Comparison of ENCODE assay signal across 8 mouse cellular contexts in genomic region chr12:85094010-85094409, GRCm38 (mm10). TPM values are rescaled to one million over a fixed set of nuclear protein-coding genes. Genes with fewer than 3 reads are reported as not detected.
DNase-seq lines count a peak whose midpoint lies in the region; ATAC-seq and TF ChIP-seq lines count a peak whose summit lies in the region.

No protein-coding gene starts in this region.

- peak; percentile 24; the same call in 1 of the 2 replicates for ATAC-seq in hindbrain, postnatal 0 days
- peak; percentile 33; the same call in 1 of the 2 replicates for ATAC-seq in limb, embryonic 15.5 days (ENCODE audit: insufficient number of reproducible peaks, low FRiP score, low TSS enrichment, low read depth)

- H3K4me3 ChIP-seq in hindbrain, postnatal 0 days (ENCODE audit: low read length): no peak overlapping the region
- H3K4me3 ChIP-seq in limb, embryonic 15.5 days: no peak overlapping the region

- no peaks in the 10 kb centered on the region for H3K27me3 ChIP-seq in hindbrain, postnatal 0 days (ENCODE audit: insufficient read depth, low read length)
- no peaks in the 10 kb centered on the region for H3K27me3 ChIP-seq in limb, embryonic 15.5 days

- no peaks in the 10 kb centered on the region for H3K4me1 ChIP-seq in hindbrain, postnatal 0 days (ENCODE audit: insufficient read depth, low read length)
- H3K4me1 ChIP-seq in limb, embryonic 15.5 days: peaks cover 25% of the 10 kb centered on the region

- no peaks in the 10 kb centered on the region for H3K9me3 ChIP-seq in hindbrain, postnatal 0 days (ENCODE audit: low read length)
- no peaks in the 10 kb centered on the region for H3K9me3 ChIP-seq in limb, embryonic 15.5 days

- TF ChIP-seq CTCF in hindbrain, postnatal 0 days (IDR thresholded peaks at IDR 0.05; ENCODE audit: low read depth): no peak

- DNase-seq in kidney, adult 11 months: peak; percentile 18
- no peak for DNase-seq in kidney, adult 8-10 months
- DNase-seq in MN1 (ENCODE audit: low spot score): peak; percentile 85
- peak; percentile 58 to 60 for DNase-seq in frontal cortex, postnatal 36 days (ENCODE audit: low spot score in 2 of 2)
- no peak for DNase-seq in hindbrain, postnatal 0 days (ENCODE audit: low spot score)
- peak; percentile 34 for DNase-seq in skeletal muscle tissue, adult 2 months (ENCODE audit: low read depth, low spot score)
- DNase-seq in yolk sac, embryonic 10.5 days (ENCODE audit: low spot score): no peak

- H3K4me2 ChIP-seq in hindbrain, postnatal 0 days (ENCODE audit: low read depth, low read length): no peak overlapping the region
- peak overlapping the region; percentile 20; the same call in 1 of the 2 replicates for H3K4me2 ChIP-seq in limb, embryonic 15.5 days

- WGBS in hindbrain, postnatal 0 days: 36% methylated on average over 14 of the region's 14 CpGs
- 16% methylated on average over 14 of the region's 14 CpGs for WGBS in limb, embryonic 15.5 days

- H3K36me3 ChIP-seq in hindbrain, postnatal 0 days (ENCODE audit: insufficient read depth, low read length): no peaks in the 10 kb centered on the region
- peaks cover 8% of the 10 kb centered on the region; the same call in 1 of the 2 replicates for H3K36me3 ChIP-seq in limb, embryonic 15.5 days

- H3K27ac ChIP-seq in hindbrain, postnatal 0 days: no peak overlapping the region
- H3K27ac ChIP-seq in limb, embryonic 15.5 days: peak overlapping the region; percentile 57

- H3K9ac ChIP-seq in hindbrain, postnatal 0 days (replicated peaks; ENCODE audit: low read length): no peak overlapping the region
- H3K9ac ChIP-seq in limb, embryonic 15.5 days: no peak overlapping the region

RNA-seq across cellular contexts. Expression of gene Prox2, which starts 16.5 kb away (rescaled TPM):
- 0.68 and 0.79 TPM in 2 replicates for total RNA-seq in hindbrain, postnatal 0 days (2014; rRNA removed)
- polyA plus RNA-seq in hindbrain, postnatal 0 days (2015; fragmentation: Nextera tagmentation; extraction: Ambion mirVana): 1.4 and 2.0 TPM in 2 replicates
- 3.6 and 3.9 TPM in 2 replicates for polyA plus RNA-seq in limb, embryonic 15.5 days (2015; fragmentation: Nextera tagmentation; extraction: Ambion mirVana)

RNA-seq across cellular contexts. Expression of gene Dlst, which starts 16.6 kb away (rescaled TPM):
- total RNA-seq in hindbrain, postnatal 0 days (2014; rRNA removed): 104 and 115 TPM in 2 replicates
- 104 and 108 TPM in 2 replicates for polyA plus RNA-seq in hindbrain, postnatal 0 days (2015; fragmentation: Nextera tagmentation; extraction: Ambion mirVana)
- polyA plus RNA-seq in limb, embryonic 15.5 days (2015; fragmentation: Nextera tagmentation; extraction: Ambion mirVana): 96.0 and 108 TPM in 2 replicates

RNA-seq across cellular contexts. Expression of gene Rps6kl1, which starts 57.1 kb away (rescaled TPM):
- 42.0 TPM in 2 replicates for total RNA-seq in hindbrain, postnatal 0 days (2014; rRNA removed)
- 29.3 and 30.8 TPM in 2 replicates for polyA plus RNA-seq in hindbrain, postnatal 0 days (2015; fragmentation: Nextera tagmentation; extraction: Ambion mirVana)
- 0.53 and 0.88 TPM in 2 replicates for polyA plus RNA-seq in limb, embryonic 15.5 days (2015; fragmentation: Nextera tagmentation; extraction: Ambion mirVana)

Comparison
In these comparisons a context has a peak if more than half of its experiments do, and no peak if none do; other contexts are left out.
1. DNase-seq: peak in kidney, adult 11 months (single experiment), MN1 (single experiment), frontal cortex, postnatal 36 days (2 of 2) and skeletal muscle tissue, adult 2 months (single experiment); none in kidney, adult 8-10 months (0 of 2), hindbrain, postnatal 0 days (single experiment) and yolk sac, embryonic 10.5 days (single experiment).
2. RNA of gene Rps6kl1, which starts 57.1 kb away (polyA plus RNA-seq): 29.3 to 30.8 TPM in hindbrain, postnatal 0 days; 0.53 to 0.88 TPM in limb, embryonic 15.5 days; every median in the first group is over 10 times any median in the second.